Mouse (Mus musculus) forelimb bud, embryonic 11.5 days (tissue): ENCODE measurements around the gene Lbx1.

Experiments
- DNase-seq: peaks from one replicate; pipeline ENCODE4 v3.0.0-alpha.2; 2012; ENCODE audit warnings: low read depth, low spot score

Gene Lbx1

GRCm38 (mm10) chr19:45234191-45234770, 1.3 kb downstream of the Lbx1 start:
- DNase-seq: no peak

GRCm38 (mm10) chr19:45233496-45234127, 2.0 kb downstream of the Lbx1 start:
- DNase-seq: no peak

- no peak for DNase-seq
Observed at GRCm38 (mm10) chr19:45232443-45233410, 2.9 kb downstream of the Lbx1 start.

- no peak for DNase-seq
Observed at GRCm38 (mm10) chr19:45232036-45232410, 3.6 kb downstream of the Lbx1 start.

- no peak for DNase-seq
Observed at GRCm38 (mm10) chr19:45231383-45232035, 4.1 kb downstream of the Lbx1 start.

- no peak for DNase-seq
Observed at GRCm38 (mm10) chr19:45230848-45231382, 4.7 kb downstream of the Lbx1 start.

GRCm38 (mm10) chr19:45230201-45230611, 5.4 kb downstream of the Lbx1 start:
- no peak for DNase-seq

GRCm38 (mm10) chr19:45229378-45230135, 6.1 kb downstream of the Lbx1 start:
- DNase-seq: no peak

GRCm38 (mm10) chr19:45228781-45229180, 6.8 kb downstream of the Lbx1 start:
- DNase-seq: no peak

- no peak for DNase-seq
Observed at GRCm38 (mm10) chr19:45228097-45228496, 7.5 kb downstream of the Lbx1 start.

GRCm38 (mm10) chr19:45227671-45228070, 7.9 kb downstream of the Lbx1 start:
- DNase-seq: no peak

GRCm38 (mm10) chr19:45227049-45227448, 8.6 kb downstream of the Lbx1 start:
- no peak for DNase-seq

GRCm38 (mm10) chr19:45226246-45226645, 9.4 kb downstream of the Lbx1 start:
- DNase-seq: no peak

GRCm38 (mm10) chr19:45225130-45225529, 10.5 kb downstream of the Lbx1 start:
- DNase-seq: no peak

GRCm38 (mm10) chr19:45224286-45224559, 11.4 kb downstream of the Lbx1 start:
- DNase-seq: no peak

- DNase-seq: no peak
Observed at GRCm38 (mm10) chr19:45223413-45224285, 12.0 kb downstream of the Lbx1 start.

- no peak for DNase-seq
Observed at GRCm38 (mm10) chr19:45222141-45222782, 13.3 kb downstream of the Lbx1 start.

- no peak for DNase-seq
Observed at GRCm38 (mm10) chr19:45221458-45221783, 14.2 kb downstream of the Lbx1 start.

GRCm38 (mm10) chr19:45220593-45221457, 14.8 kb downstream of the Lbx1 start:
- peak; percentile 92 for DNase-seq
